Mouse (Mus musculus) natural killer cell, adult 2 months (primary cell): Measurements from ENCODE around the gene Lrpprc.

Source experiments
- DNase-seq, 2 experiments: peaks; one replicate each; pipeline ENCODE4 v3.0.0; 2022; ENCODE audit warnings: low spot score in 2 of 2

Gene Lrpprc

GRCm38 (mm10) chr17:84672376-84673369 is 117.9 kb downstream of the Lrpprc start:
- DNase-seq = no peak

- DNase-seq = no peak
These were observed 122.7 kb downstream of the Lrpprc start for GRCm38 (mm10) chr17:84667848-84668247.

- no peak for DNase-seq
These were observed 124.9 kb downstream of the Lrpprc start for GRCm38 (mm10) chr17:84665691-84666090.

- DNase-seq = no peak
These were observed 125.5 kb downstream of the Lrpprc start for GRCm38 (mm10) chr17:84665053-84665452.

- no peak for DNase-seq
These were observed 131.6 kb downstream of the Lrpprc start for GRCm38 (mm10) chr17:84658951-84659350.

GRCm38 (mm10) chr17:84658195-84658594 is 132.4 kb downstream of the Lrpprc start:
- DNase-seq = no peak

GRCm38 (mm10) chr17:84657782-84658181 is 132.8 kb downstream of the Lrpprc start:
- DNase-seq = no peak

- no peak for DNase-seq
These were observed 133.2 kb downstream of the Lrpprc start for GRCm38 (mm10) chr17:84657422-84657732.

- DNase-seq = no peak
These were observed 133.8 kb downstream of the Lrpprc start for GRCm38 (mm10) chr17:84656653-84657421.

- no peak for DNase-seq
These were observed 134.4 kb downstream of the Lrpprc start for GRCm38 (mm10) chr17:84656205-84656604.
